Mouse (Mus musculus) kidney, embryonic 15.5 days (tissue): ENCODE results near the gene Cacna2d2. TPM values are rescaled to one million over a fixed set of nuclear protein-coding genes. Genes with fewer than 3 reads are reported as not detected.

Experiments used
- ATAC-seq: fragments of 200-750 bp; cut with Nextera tagmentation; replicated peaks from 2 replicates; pipeline ENCODE4 v1.8.0; 2017; ENCODE audit warnings: moderate TSS enrichment; ENCODE audit not compliant: low FRiP score
- H3K27ac ChIP-seq: fragments of 300-500 bp; sonication (generic); 2 replicates; pipeline ENCODE4 v1.5.1; 2015; ENCODE audit warnings: mild to moderate bottlenecking, inconsistent platforms
- H3K27me3 ChIP-seq: fragments of 300-500 bp; sonication (generic); 2 replicates; pipeline ENCODE4 v1.6.1; 2015; ENCODE audit warnings: inconsistent platforms
- H3K36me3 ChIP-seq: fragments of 300-500 bp; sonication (generic); 2 replicates; pipeline ENCODE4 v1.6.1; 2015; ENCODE audit warnings: inconsistent platforms
- H3K4me1 ChIP-seq: fragments of 300-500 bp; sonication (generic); 2 replicates; pipeline ENCODE4 v1.6.1; 2015; ENCODE audit warnings: inconsistent platforms
- H3K4me2 ChIP-seq: fragments of 300-500 bp; sonication (generic); 2 replicates; pipeline ENCODE4 v1.6.1; 2015; ENCODE audit warnings: moderate library complexity, mild to moderate bottlenecking, inconsistent platforms
- H3K4me3 ChIP-seq: fragments of 300-500 bp; sonication (generic); replicated peaks from 2 replicates; pipeline ENCODE4 v1.5.1; 2015; ENCODE audit warnings: mild to moderate bottlenecking, inconsistent platforms
- H3K9ac ChIP-seq: fragments of 300-500 bp; sonication (generic); 2 replicates; pipeline ENCODE4 v1.6.1; 2015; ENCODE audit warnings: mild to moderate bottlenecking, inconsistent platforms
- H3K9me3 ChIP-seq: fragments of 300-500 bp; sonication (generic); replicated peaks from 2 replicates; pipeline ENCODE4 v1.6.1; 2016; ENCODE audit warnings: inconsistent platforms
- WGBS: fragments of 180-500 bp; shearing (Covaris S2); methylation state at CpG from one replicate; pipeline ENCODE4 v1.1.7; 2015; ENCODE audit warnings: mixed read lengths; 5-methylcytosine and 5-hydroxymethylcytosine counted together
- polyA plus RNA-seq: library from polyadenylated mRNA; unstranded; fragments of >200 nt; fragmentation: Nextera tagmentation; extraction: Ambion mirVana; gene quantifications from 2 replicates; pipeline ENCODE4 v1.2.1, GENCODE M21; 2015

Gene Cacna2d2
- polyA plus RNA-seq, 1 experiment from 2014 or later, result 0.93 TPM

GRCm38 (mm10) chr9:107544729-107545128 is 145.3 kb downstream of the Cacna2d2 start:
- no peaks in the 10 kb centered on the region for H3K9me3 ChIP-seq
- no peak for ATAC-seq
- WGBS, result 93% methylated on average over 12 of the region's 12 CpGs
- peaks cover 29% of the 10 kb centered on the region for H3K36me3 ChIP-seq
- no peak overlapping the region for H3K9ac ChIP-seq
- H3K4me1 ChIP-seq, result peaks cover 48% of the 10 kb centered on the region
- H3K27ac ChIP-seq, result no peak overlapping the region
- H3K27me3 ChIP-seq, result no peaks in the 10 kb centered on the region; the same call in 1 of the 2 replicates
- no peak overlapping the region for H3K4me3 ChIP-seq
- H3K4me2 ChIP-seq, result no peak overlapping the region

DNA sequence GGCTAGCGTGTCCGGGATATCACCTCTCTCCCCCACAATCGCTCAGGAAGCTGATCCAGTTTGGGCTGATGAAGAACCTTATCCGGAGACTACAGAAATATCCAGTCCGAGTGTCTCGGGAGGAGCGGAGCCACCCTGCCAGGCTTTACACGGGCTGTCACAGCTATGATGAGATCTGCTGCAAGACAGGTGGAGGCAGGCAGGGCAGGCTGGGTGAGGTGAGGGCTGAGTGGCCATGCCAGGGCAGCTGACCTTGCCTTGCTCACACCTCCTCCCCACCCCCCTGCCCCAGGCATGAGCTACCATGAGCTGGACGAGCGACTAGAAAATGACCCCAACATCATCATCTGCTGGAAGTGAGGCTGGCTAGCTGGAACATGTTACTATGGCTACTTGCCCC is 145.8 kb downstream of the Cacna2d2 start:
- H3K9me3 ChIP-seq, result no peaks in the 10 kb centered on the region

GRCm38 (mm10) chr9:107545602-107546001 is 146.2 kb downstream of the Cacna2d2 start:
- ATAC-seq, result no peak
- H3K9ac ChIP-seq, result no peak overlapping the region
- no peaks in the 10 kb centered on the region for H3K9me3 ChIP-seq
- WGBS, result 9% methylated on average over 3 of the region's 3 CpGs
- H3K4me3 ChIP-seq, result no peak overlapping the region
- no peaks in the 10 kb centered on the region; the same call in 1 of the 2 replicates for H3K27me3 ChIP-seq
- H3K4me1 ChIP-seq, result peaks cover 49% of the 10 kb centered on the region
- H3K4me2 ChIP-seq, result no peak overlapping the region
- peaks cover 24% of the 10 kb centered on the region for H3K36me3 ChIP-seq
- no peak overlapping the region for H3K27ac ChIP-seq

More for the DNA sequence above, 145.8 kb downstream of the Cacna2d2 start:
- no peak overlapping the region for H3K27ac ChIP-seq
- no peak overlapping the region for H3K9ac ChIP-seq
- H3K36me3 ChIP-seq, result peaks cover 24% of the 10 kb centered on the region
- no peaks in the 10 kb centered on the region; the same call in 1 of the 2 replicates for H3K27me3 ChIP-seq
- no peak overlapping the region for H3K4me3 ChIP-seq
- WGBS, result 93% methylated on average over 10 of the region's 10 CpGs
- ATAC-seq, result no peak
- no peak overlapping the region for H3K4me2 ChIP-seq
- H3K4me1 ChIP-seq, result peaks cover 49% of the 10 kb centered on the region

- ATAC-seq, result peak; percentile 57
- Histone ChIP-seq H3K27ac (peak within 1 kb of the TSS; percentile 63), H3K4me3 (peak within 1 kb of the TSS; percentile 19), H3K27me3 (no peaks in the 10 kb centered on the region; the same call in 1 of the 2 replicates), H3K4me1 (peaks cover 52% of the 10 kb centered on the region), H3K36me3 (peaks cover 24% of the 10 kb centered on the region), H3K4me2 (peak within 1 kb of the TSS; percentile 54), H3K9me3 (no peaks in the 10 kb centered on the region), H3K9ac (no peak within 1 kb of the TSS)
- 3% methylated on average over 20 of the region's 20 CpGs for WGBS
These were observed 147.6 kb downstream of the Cacna2d2 start, which contains the start of gene Zmynd10 for GRCm38 (mm10) chr9:107547026-107547425. Zmynd10 (plus strand) TSS chr9:107547298.

- H3K9ac ChIP-seq, result no peak overlapping the region
- 85% methylated on average over 5 of the region's 5 CpGs for WGBS
- H3K4me2 ChIP-seq, result no peak overlapping the region
- no peaks in the 10 kb centered on the region; the same call in 1 of the 2 replicates for H3K27me3 ChIP-seq
- no peaks in the 10 kb centered on the region for H3K9me3 ChIP-seq
- no peak overlapping the region for H3K27ac ChIP-seq
- peaks cover 24% of the 10 kb centered on the region for H3K36me3 ChIP-seq
- H3K4me1 ChIP-seq, result peaks cover 54% of the 10 kb centered on the region
- no peak for ATAC-seq
- H3K4me3 ChIP-seq, result no peak overlapping the region
These were observed 148.5 kb downstream of the Cacna2d2 start for GRCm38 (mm10) chr9:107547957-107548356.

GRCm38 (mm10) chr9:107548820-107549219 is 149.4 kb downstream of the Cacna2d2 start:
- 81% methylated on average over 10 of the region's 10 CpGs for WGBS
- ATAC-seq, result no peak
- H3K4me3 ChIP-seq, result no peak overlapping the region
- H3K9ac ChIP-seq, result no peak overlapping the region
- peaks cover 61% of the 10 kb centered on the region for H3K4me1 ChIP-seq
- no peaks in the 10 kb centered on the region; the same call in 1 of the 2 replicates for H3K27me3 ChIP-seq
- H3K4me2 ChIP-seq, result no peak overlapping the region
- H3K9me3 ChIP-seq, result no peaks in the 10 kb centered on the region
- peaks cover 20% of the 10 kb centered on the region for H3K36me3 ChIP-seq
- H3K27ac ChIP-seq, result no peak overlapping the region

GRCm38 (mm10) chr9:107549297-107550074 is 150.1 kb downstream of the Cacna2d2 start:
- Histone ChIP-seq H3K9me3 (no peaks in the 10 kb centered on the region), H3K27me3 (no peaks in the 10 kb centered on the region; the same call in 1 of the 2 replicates), H3K27ac (no peak overlapping the region), H3K4me3 (no peak overlapping the region), H3K36me3 (peaks cover 14% of the 10 kb centered on the region), H3K4me2 (no peak overlapping the region), H3K4me1 (peaks cover 64% of the 10 kb centered on the region), H3K9ac (no peak overlapping the region)
- ATAC-seq, result no peak
- WGBS, result 80% methylated on average over 20 of the region's 20 CpGs

- no peak for ATAC-seq
- peak overlapping the region; percentile 79 for H3K4me3 ChIP-seq
- H3K9ac ChIP-seq, result peak overlapping the region; percentile 52; the same call in 1 of the 2 replicates
- H3K4me1 ChIP-seq, result peaks cover 64% of the 10 kb centered on the region
- WGBS, result 28% methylated on average over 23 of the region's 23 CpGs
- peak overlapping the region; percentile 70 for H3K4me2 ChIP-seq
- no peaks in the 10 kb centered on the region; the same call in 1 of the 2 replicates for H3K27me3 ChIP-seq
- H3K36me3 ChIP-seq, result 0 out of 2 replicates have a peak, but pooled peaks cover 4% of the 10 kb centered on the region
- H3K27ac ChIP-seq, result peak overlapping the region; percentile 99
- no peaks in the 10 kb centered on the region for H3K9me3 ChIP-seq
These were observed 151.2 kb downstream of the Cacna2d2 start for GRCm38 (mm10) chr9:107550491-107551116.

DNA sequence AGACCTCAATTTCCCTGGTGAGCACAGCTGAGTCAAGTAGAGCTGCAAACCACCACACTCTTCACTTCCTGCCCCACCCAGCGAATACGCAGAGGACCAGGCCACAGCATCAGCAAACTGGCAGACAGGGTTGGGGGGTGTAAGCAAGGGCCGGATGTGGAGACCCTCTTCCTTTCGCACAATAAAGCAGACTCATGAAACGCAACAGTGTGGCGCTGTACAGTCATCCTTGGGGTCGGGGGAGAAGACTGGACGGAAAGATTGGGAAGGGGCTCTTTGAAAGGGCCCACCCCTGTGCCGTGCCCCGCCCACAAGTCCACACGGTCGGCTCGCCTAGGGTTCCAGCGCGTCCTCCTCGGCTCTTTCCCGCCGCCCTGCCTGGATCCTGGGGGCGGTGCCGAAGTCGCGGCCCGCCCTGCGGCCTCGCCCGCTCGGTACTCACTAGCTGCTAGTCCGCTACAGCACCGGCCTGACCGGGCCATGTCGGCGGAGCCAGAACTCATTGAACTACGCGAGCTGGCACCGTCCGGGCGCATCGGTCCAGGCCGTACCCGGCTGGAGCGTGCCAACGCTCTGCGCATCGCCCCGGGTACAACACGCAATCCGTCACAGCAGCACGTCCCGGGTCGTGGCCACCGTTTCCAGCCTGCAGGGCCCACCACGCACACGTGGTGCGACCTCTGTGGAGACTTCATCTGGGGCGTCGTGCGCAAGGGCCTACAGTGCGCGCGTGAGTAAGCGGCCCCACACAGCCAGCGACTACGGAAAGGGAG is 151.9 kb downstream of the Cacna2d2 start, which contains the start of gene Rassf1:
Gene Rassf1 (plus strand): TSS at position 439 of the 773 bp plus-strand sequence.
- H3K36me3 ChIP-seq, result no peaks in the 10 kb centered on the region; the same call in 1 of the 2 replicates
- no peaks in the 10 kb centered on the region; the same call in 1 of the 2 replicates for H3K27me3 ChIP-seq
- WGBS, result 1% methylated on average over 63 of the region's 63 CpGs
- no peaks in the 10 kb centered on the region for H3K9me3 ChIP-seq
- H3K9ac ChIP-seq, result peak within 1 kb of the TSS; percentile 52
- peak within 1 kb of the TSS; percentile 70 for H3K4me2 ChIP-seq
- peak within 1 kb of the TSS; percentile 79 for H3K4me3 ChIP-seq
- H3K4me1 ChIP-seq, result peaks cover 70% of the 10 kb centered on the region
- H3K27ac ChIP-seq, result peak within 1 kb of the TSS; percentile 99
- peak; percentile 37 for ATAC-seq

DNA sequence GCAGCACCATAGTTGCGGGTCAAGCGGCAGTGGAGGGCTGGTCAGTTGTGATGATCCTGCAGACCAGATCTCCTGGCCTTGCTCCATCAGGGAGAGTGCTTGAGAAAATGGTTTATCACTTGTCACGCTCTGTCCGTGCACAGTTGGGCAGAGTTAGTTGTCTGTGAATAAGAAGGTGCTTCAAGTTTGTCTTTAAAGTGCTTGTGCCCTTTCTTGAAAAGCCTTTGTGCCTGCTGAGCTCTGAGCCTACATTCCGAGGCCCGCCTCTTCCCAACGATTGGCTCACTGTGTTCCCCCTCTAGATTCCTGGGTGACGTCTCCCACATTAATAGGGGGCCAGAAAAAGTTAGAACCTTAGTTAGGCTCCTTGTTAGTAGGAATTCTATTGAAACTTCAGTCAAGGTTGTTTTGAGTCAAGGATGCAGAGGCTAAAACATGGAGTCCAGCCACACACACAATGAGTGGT is 152.5 kb downstream of the Cacna2d2 start:
- no peak for ATAC-seq
- H3K27me3 ChIP-seq, result no peaks in the 10 kb centered on the region; the same call in 1 of the 2 replicates
- H3K9ac ChIP-seq, result peak overlapping the region; percentile 52
- no peaks in the 10 kb centered on the region for H3K9me3 ChIP-seq
- H3K27ac ChIP-seq, result peak overlapping the region; percentile 99
- H3K36me3 ChIP-seq, result peaks cover 6% of the 10 kb centered on the region
- H3K4me3 ChIP-seq, result peak overlapping the region; percentile 79
- H3K4me2 ChIP-seq, result peak overlapping the region; percentile 70
- H3K4me1 ChIP-seq, result peaks cover 69% of the 10 kb centered on the region
- 10% methylated on average over 8 of the region's 8 CpGs for WGBS

DNA sequence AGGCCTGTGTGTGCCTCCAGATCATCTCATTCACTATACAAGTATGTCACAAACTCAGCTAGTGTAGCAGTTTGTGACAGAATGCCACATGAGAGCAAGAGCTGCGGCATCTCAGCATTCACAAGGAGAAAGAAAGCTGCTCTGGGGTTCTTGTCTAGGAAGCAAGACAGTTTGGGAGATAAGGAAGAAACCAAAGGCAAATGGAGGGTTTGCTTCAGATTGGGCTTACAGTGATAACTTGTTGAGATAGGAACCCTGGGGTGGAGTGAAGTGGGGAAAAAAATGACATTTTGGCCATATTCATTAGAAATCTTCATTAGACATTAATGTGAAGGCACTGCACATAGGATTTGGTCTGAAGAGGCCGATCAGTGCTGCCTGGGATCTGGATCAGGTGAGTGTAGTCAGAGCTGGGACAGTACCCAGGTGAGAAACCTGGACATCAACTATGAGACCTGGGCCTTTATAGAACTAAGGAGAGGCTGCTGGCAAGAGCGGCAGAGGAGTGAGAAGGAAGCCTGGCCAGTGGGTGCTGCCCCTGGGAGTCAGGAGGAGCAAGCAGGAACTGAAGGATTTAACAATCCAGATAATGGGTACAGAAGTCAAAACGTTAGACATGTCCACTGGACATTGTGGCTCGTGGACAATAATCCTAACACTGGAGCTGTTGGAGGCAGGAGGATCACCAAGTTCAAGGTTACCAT is 153.4 kb downstream of the Cacna2d2 start:
- H3K4me2 ChIP-seq, result peak overlapping the region; percentile 70
- peaks cover 15% of the 10 kb centered on the region for H3K36me3 ChIP-seq
- H3K27ac ChIP-seq, result peak overlapping the region; percentile 99
- WGBS, result 65% methylated on average over 5 of the region's 5 CpGs
- H3K4me1 ChIP-seq, result peaks cover 66% of the 10 kb centered on the region
- H3K9ac ChIP-seq, result peak overlapping the region; percentile 52
- H3K4me3 ChIP-seq, result peak overlapping the region; percentile 79
- ATAC-seq, result no peak
- H3K27me3 ChIP-seq, result no peaks in the 10 kb centered on the region; the same call in 1 of the 2 replicates
- H3K9me3 ChIP-seq, result no peaks in the 10 kb centered on the region
